Mouse (Mus musculus): ENCODE results near the gene Wwox.
A peak's percentile ranks its signal among the peaks of the same experiment; 100 is the strongest.

Gene Wwox

DNA sequence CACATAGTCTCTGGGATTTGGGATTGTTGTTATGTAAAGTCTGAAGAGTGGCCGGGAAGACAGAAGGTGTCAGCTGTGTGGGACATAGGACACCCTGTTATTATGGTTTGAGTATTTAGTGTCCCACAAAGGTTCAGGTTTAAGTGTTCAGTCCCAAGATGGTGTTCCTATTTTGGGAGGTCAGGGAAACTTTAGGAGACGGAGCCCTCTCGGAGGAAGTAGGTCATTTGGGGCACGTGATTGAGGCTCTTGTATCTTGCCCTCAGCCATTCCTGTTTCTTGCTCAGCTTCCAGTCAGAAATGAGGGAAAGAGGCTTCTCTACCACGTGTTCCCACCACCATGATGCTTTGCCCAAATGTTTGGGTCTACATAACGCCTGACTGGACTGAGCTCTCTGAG, 524.8 kb downstream of the Wwox start:
- no peak for DNase-seq (ENCODE audit: low read depth)

- no peak for DNase-seq (ENCODE audit: low read depth)
Observed at GRCm38 (mm10) chr8:114968842-114969241, 529.4 kb downstream of the Wwox start.

GRCm38 (mm10) chr8:114971378-114971777, 531.9 kb downstream of the Wwox start:
- DNase-seq (ENCODE audit: low read depth): peak; percentile 88

DNA sequence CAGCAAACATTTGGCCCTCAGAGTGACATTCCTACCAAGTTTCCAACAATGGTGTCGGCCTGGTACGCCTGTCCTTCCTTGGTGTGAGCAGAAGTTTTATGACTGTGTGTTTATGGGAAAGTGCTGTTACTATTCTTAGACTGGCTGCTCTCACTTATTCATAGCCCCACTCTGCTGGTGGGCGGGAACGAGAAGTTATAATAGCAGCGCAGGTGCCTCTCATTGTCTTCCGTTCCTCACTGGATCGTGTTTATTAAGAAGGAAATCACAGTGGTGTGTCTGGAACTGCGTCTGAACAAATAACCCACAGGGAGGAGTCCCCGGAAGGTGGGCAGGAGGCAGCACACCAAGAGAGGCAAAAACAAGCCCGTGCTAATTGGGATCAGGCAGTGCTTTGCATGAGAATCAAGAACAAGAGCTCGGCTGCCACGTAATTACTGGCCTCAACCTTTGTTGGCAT, 533.6 kb downstream of the Wwox start:
- DNase-seq (ENCODE audit: low read depth): peak; percentile 79

DNA sequence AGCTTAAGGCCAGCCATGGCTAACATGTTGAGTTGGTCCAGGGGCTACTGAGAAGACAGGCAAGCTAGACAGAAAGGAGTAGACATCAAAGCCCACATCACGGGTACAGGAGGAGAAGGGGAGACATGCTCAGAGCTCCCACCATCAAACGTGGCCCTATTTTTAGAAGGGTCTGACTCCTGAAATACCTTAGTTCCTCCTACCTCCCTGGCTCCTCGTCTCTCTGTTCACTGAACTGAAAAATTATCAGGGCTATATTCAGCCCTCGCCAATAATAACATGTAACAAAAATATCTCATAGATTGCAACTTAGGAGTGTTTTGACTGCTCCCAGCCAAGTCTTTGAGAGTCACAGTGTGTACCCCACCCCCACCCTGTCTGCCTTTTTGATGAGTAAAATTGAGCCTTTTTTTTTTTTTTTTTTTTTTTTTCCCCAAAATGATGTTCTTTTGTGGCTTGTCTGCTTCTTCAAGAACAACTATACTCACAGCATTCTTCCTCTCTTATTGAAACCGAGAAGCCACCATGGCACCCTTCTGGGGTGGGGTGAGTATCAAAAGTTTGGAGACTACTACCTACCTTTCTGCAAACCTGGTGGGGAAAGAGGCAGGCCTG, 535.0 kb downstream of the Wwox start:
- DNase-seq (ENCODE audit: low read depth): peak; percentile 83

DNA sequence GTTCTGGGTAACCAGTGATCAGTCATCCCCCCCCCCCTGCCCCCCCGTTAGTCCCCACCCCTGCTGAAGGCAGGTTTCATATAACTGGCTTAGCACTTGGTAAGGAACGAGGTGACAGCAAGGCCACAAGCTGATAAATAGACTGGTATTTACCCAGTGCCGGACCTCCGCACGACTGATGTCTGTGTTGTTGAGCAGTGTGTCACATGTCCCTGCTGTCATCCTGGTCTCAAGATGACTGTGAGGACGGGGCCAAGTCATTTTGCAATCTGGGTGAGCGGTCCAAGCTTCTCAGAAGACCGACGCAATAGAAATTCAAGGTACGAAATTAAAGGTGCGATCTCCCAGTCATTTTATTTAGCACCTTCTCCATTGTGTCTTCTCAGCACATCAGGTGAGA, 538.3 kb downstream of the Wwox start:
- DNase-seq (ENCODE audit: low read depth): peak; percentile 86

- DNase-seq (ENCODE audit: low read depth): peak; percentile 45
Observed at GRCm38 (mm10) chr8:114978206-114978960, 538.9 kb downstream of the Wwox start.

DNA sequence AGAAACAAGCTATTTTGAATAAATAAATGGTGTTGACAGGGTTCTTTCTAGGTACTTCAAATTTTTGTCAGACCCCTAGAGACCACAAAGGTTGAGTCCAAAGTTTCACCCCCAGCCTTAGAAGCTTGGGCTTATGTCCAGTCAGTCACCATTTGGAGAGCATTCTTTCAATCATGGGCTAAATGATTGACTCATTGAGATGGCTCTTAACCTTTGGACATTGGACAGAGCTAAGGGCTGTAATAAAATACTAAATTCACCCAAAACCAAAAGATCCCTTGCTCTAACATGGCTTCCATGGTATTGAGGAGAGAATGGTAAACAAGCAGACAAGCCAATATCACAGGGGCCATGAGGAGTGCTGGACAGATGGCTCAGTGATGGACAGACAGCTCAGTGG, 540.2 kb downstream of the Wwox start:
- DNase-seq (ENCODE audit: low read depth): no peak

DNA sequence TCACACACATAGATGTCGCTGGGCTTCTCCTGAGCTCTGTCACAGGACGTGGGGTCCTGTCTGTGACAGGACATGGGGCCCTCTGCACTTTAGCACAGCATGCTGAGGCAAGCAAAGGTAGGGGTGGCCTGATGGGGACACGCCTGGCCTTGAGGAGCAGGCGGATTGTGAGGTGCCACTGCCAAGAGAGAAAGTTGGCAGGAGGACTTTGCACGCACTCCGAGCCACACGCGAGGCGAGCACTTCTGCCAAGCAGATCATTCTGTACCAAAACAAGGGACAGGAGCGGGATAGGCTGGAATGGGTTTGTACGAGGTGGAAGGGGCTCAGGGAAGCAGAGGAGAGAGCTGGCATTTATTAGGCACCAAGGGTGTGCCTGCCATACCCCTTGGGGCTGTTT, 543.3 kb downstream of the Wwox start:
- DNase-seq (ENCODE audit: low read depth): no peak

DNA sequence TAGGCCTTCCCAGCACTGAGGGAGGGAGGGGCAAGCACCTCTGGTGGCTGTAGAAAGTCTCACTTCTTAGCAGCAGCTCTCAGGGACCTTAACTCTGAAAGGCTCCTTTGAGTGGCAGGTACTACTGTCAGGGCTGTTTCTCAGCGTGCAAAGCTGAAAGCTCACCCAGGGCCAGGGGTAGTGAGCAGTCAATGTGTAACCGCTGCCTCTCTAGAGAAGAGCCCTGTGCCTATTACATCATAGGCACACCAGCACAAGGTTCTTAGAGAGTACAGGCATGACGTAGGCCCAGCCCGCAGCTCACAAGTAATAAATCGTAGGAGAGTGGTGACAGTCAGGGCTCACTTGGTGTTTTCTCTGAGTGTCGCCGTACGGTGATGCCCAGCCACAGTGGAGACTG, 545.0 kb downstream of the Wwox start:
- no peak for DNase-seq (ENCODE audit: low read depth)

- peak; percentile 78 for DNase-seq (ENCODE audit: low read depth)
Observed at GRCm38 (mm10) chr8:114985996-114986395, 546.5 kb downstream of the Wwox start.

DNA sequence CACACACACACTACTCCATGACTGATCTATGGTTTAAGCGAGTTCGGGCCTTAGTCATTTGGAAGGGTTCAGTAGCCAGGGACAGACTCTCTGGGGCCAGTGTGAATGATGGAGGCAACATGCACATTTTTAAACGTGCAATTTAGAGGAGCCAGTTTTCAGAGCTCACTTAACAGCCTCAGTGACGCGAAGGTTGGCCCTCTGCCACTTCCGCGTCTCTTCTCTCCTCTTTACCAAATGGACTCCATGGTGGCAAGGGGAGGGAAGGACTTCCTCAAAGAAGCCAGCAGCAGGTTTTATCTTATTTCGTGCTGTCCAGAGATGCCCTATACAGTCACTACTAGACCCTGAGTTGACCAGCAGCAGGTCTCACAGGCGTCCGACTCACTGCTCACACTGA, 547.5 kb downstream of the Wwox start:
- no peak for DNase-seq (ENCODE audit: low read depth)

GRCm38 (mm10) chr8:114990865-114991613, 551.6 kb downstream of the Wwox start:
- DNase-seq (ENCODE audit: low read depth): no peak

GRCm38 (mm10) chr8:115000736-115001135, 561.3 kb downstream of the Wwox start:
- DNase-seq (ENCODE audit: low read depth): no peak

DNA sequence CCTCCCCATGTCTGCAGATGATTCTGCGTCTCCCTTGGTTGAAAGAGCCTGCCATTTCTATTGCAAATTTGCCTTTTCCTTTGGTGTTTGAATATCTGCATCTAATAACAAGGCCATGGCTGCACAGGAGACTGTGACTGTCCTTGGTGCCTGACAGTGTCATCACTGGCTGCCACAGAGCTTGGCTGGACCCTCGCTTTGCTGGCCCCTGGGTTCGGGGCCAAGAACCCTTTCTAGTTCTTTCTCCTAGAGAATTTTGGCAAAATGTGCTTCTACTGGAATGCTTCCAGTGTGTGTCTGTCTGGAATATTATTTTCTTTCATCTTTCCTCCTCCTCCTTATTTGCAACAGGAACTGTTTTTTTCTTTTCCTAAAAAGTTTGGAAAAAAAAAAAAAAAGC, 565.6 kb downstream of the Wwox start:
- DNase-seq (ENCODE audit: low read depth): no peak

DNA sequence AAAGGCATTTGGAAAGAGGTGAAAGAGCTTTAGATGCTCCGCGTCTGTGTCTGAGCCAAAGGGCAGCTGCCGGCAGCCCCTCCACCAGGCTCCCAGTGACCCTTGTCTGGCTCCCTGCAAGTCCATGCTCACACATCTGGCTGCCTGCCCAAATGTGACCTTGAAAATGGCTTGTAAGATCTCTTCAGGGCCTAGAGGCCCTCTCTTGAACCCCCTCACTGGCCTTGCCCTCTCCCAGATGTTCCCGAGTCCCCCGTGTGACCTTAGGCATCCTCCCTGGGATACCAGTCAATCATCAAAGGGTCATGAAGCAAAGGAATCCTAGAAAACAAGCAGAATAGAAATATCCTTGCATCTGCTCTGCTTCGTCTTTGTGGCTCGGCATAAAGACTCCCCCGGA, 567.1 kb downstream of the Wwox start:
- DNase-seq (ENCODE audit: low read depth): no peak

DNA sequence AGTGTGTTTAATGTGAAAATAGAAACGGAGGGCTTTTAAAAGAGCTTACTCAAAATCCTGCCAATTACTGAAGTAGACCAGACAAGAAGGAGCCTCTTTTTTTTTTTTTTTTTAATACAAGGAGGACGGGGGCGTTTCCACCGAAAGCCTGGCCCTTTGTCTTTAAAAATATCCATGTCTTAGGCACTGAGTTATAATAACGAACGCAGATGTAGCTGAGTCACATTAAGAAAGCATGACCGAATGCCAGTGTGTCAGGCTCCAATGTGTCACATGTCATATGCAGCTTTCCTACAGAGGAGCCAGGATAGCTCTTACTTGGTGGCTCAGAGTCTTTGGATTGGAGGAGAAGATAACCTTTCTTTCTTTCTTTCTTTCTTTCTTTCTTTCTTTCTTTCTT, 567.8 kb downstream of the Wwox start:
- no peak for DNase-seq (ENCODE audit: low read depth)

DNA sequence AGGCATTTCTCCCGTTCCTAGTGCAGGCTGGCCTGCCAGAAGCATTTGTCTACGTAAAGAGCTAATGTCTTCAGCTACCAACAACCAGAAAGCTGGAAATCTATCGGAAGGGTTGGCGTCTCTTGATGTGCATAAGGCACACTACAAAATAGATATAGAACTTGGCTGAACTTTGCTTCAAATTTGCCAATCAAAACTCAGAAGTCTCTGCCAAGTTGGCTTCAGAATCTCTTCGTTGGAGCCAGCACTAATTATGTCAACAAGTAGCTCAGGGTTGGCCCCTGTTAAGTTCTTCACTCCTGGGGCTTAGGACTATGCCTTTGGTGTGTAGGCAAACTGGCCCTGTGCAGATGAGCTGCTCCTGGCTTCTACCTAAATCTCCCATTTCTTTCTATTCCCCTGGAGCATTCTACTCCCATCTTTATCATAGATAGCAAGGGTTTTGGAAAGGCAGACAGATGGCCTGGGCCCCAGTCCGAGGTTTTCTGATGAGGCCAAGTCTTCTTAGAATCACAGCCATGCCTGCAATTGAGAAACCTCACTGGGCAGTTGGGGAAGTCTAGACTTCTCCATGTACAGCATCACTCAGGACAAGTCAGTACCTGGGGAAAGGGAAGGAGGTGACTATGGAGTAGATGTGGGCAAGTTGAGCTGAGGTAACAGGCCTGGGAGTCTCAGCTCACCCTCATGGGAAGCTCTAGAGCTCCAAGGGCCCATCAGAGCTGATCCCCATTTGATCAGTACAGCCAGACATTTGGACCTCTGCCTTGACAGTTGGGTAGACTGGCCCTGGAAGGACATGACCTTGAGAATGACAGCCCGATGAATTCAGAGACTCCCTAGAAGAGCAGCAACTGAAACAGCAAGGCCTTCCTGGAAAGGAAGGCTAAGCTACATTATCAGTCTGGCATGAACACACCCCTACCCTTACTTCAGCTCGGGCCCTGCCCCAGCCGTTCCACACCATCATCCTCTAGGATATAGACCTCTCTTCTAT, 569.5 kb downstream of the Wwox start:
- no peak for DNase-seq (ENCODE audit: low read depth)

GRCm38 (mm10) chr8:115009897-115010768, 570.7 kb downstream of the Wwox start:
- DNase-seq (ENCODE audit: low read depth): no peak

DNA sequence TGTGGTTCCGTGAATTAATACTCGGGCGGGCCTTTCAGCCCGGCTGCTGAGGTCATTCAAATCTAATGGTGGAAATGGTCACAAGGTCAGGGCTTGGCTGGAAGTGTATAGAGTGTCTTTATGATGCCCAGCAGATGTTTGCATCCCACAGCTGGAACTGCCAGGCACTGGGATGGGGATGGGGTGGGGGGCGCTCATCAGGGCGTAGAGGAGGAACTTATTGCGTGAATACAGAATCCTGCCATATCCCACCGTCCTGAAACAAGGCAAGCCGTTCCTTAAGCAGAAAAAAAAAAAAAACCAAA, 571.3 kb downstream of the Wwox start:
- no peak for DNase-seq (ENCODE audit: low read depth)

DNA sequence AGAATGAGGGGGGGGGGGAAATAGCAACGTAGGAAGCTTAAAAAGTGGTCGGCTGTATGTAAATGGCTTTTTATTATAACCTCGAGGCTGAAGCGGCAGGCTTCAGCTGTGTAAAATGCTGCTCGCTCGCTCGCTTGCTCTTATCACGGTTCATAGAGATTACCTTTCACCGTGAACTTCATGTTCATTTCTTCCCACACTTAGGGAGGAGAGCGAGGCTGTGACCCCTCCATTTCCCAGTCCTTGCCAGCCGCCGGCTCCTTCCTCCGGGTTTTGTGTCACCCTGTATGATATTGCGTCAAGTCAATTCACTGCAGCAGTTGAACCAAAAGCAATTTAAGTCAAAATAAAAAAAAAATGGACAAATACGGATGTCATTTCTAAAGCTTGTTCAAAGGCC, 580.2 kb downstream of the Wwox start:
- no peak for DNase-seq (ENCODE audit: low read depth)
